Mouse (Mus musculus): Measurements from ENCODE around the gene Rsbn1l. TPM values are rescaled to one million over a fixed set of nuclear protein-coding genes. Genes with fewer than 3 reads are reported as not detected.

The Rsbn1l gene
- polyA plus RNA-seq, 1 experiment from 2014 or later = 5.1 TPM

GRCm38 (mm10) chr5:20973999-20974398 is 17.8 kb upstream of the Rsbn1l start:
- ATAC-seq = no peak
- 24% methylated on average over 6 of the region's 7 CpGs for WGBS

GRCm38 (mm10) chr5:20973069-20973468 is 16.9 kb upstream of the Rsbn1l start:
- no peaks in the 10 kb centered on the region for H3K9me3 ChIP-seq (ENCODE audit: control insufficient read depth, low read length)
- 67% methylated on average over 5 of the region's 5 CpGs for WGBS
- no peak overlapping the region for H3K27ac ChIP-seq (ENCODE audit: low read length)
- no peaks in the 10 kb centered on the region for H3K27me3 ChIP-seq (replicated peaks; ENCODE audit: control insufficient read depth, insufficient read depth, low read length)
- no peaks in the 10 kb centered on the region for H3K36me3 ChIP-seq (ENCODE audit: control insufficient read depth, insufficient read depth)
- H3K4me3 ChIP-seq (replicated peaks; ENCODE audit: low read length) = no peak overlapping the region
- ATAC-seq = no peak
- no peak overlapping the region for H3K4me2 ChIP-seq (ENCODE audit: low read length)
- H3K4me1 ChIP-seq (replicated peaks; ENCODE audit: control insufficient read depth, insufficient read depth, low read length) = no peaks in the 10 kb centered on the region
- no peak overlapping the region for H3K9ac ChIP-seq (replicated peaks; ENCODE audit: low read depth, low read length)

More at GRCm38 (mm10) chr5:20973999-20974398, 17.8 kb upstream of the Rsbn1l start:
- Histone ChIP-seq H3K4me3 (replicated peaks; ENCODE audit: low read length) (no peak overlapping the region), H3K27me3 (replicated peaks; ENCODE audit: control insufficient read depth, insufficient read depth, low read length) (no peaks in the 10 kb centered on the region), H3K9me3 (ENCODE audit: control insufficient read depth, low read length) (no peaks in the 10 kb centered on the region), H3K4me2 (ENCODE audit: low read length) (no peak overlapping the region), H3K36me3 (ENCODE audit: control insufficient read depth, insufficient read depth) (no peaks in the 10 kb centered on the region), H3K9ac (replicated peaks; ENCODE audit: low read depth, low read length) (no peak overlapping the region), H3K27ac (ENCODE audit: low read length) (no peak overlapping the region), H3K4me1 (replicated peaks; ENCODE audit: control insufficient read depth, insufficient read depth, low read length) (no peaks in the 10 kb centered on the region)

GRCm38 (mm10) chr5:20968963-20969362 is 12.8 kb upstream of the Rsbn1l start:
- H3K4me2 ChIP-seq (ENCODE audit: low read length) = no peak overlapping the region
- WGBS = 71% methylated on average over 9 of the region's 9 CpGs

DNA sequence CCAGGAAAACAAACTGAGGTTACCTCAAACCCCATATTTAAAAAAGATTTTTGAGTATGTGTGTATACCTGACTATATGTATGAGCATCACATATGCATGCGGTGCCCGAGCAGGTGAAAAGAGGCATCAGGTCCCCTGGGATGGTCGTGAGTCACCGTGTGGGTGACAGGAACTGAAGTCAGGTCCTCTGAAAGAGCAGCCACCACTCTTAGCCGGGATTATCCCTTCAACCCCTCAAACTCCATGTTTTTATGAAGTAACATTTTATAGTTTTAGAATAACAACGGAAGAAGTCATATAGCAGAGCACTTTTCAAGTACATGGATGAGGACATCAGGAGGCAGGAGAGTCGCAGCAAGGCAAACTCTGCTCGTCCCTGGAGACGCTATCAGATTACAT is 12.3 kb upstream of the Rsbn1l start:
- Histone ChIP-seq H3K4me2 (ENCODE audit: low read length) (no peak overlapping the region), H3K4me3 (replicated peaks; ENCODE audit: low read length) (no peak overlapping the region), H3K9ac (replicated peaks; ENCODE audit: low read depth, low read length) (no peak overlapping the region), H3K27me3 (replicated peaks; ENCODE audit: control insufficient read depth, insufficient read depth, low read length) (no peaks in the 10 kb centered on the region), H3K27ac (ENCODE audit: low read length) (no peak overlapping the region), H3K36me3 (ENCODE audit: control insufficient read depth, insufficient read depth) (no peaks in the 10 kb centered on the region), H3K4me1 (replicated peaks; ENCODE audit: control insufficient read depth, insufficient read depth, low read length) (0 out of 2 replicates have a peak, but pooled peaks cover 2% of the 10 kb centered on the region), H3K9me3 (ENCODE audit: control insufficient read depth, low read length) (no peaks in the 10 kb centered on the region)
- ATAC-seq = no peak
- WGBS = 74% methylated on average over 9 of the region's 9 CpGs

More at GRCm38 (mm10) chr5:20968963-20969362, 12.8 kb upstream of the Rsbn1l start:
- no peak overlapping the region for H3K4me3 ChIP-seq (replicated peaks; ENCODE audit: low read length)
- no peak overlapping the region for H3K27ac ChIP-seq (ENCODE audit: low read length)
- H3K9me3 ChIP-seq (ENCODE audit: control insufficient read depth, low read length) = no peaks in the 10 kb centered on the region
- H3K9ac ChIP-seq (replicated peaks; ENCODE audit: low read depth, low read length) = no peak overlapping the region
- no peaks in the 10 kb centered on the region for H3K36me3 ChIP-seq (ENCODE audit: control insufficient read depth, insufficient read depth)
- no peak for ATAC-seq
- H3K4me1 ChIP-seq (replicated peaks; ENCODE audit: control insufficient read depth, insufficient read depth, low read length) = 0 out of 2 replicates have a peak, but pooled peaks cover 2% of the 10 kb centered on the region
- no peaks in the 10 kb centered on the region for H3K27me3 ChIP-seq (replicated peaks; ENCODE audit: control insufficient read depth, insufficient read depth, low read length)

DNA sequence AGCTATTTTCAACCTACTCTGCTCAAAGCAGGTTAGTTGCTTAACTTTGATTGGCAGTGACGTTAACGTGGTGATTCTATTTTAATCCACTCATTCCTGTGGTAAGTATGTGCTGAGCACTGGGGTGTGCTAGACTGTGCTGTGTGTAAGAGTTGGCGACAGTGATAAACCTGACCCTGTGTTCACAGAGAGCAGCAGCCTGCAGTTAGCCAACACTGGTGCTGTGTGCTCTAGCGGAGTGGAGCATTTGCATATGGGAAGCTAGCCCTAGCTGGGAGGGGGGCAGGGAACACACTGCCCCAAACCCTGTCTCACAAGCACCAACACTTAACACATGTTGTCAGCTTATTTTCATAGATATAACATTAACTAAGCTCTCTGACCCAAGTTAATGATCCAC is 11.7 kb upstream of the Rsbn1l start:
- Histone ChIP-seq H3K27ac (ENCODE audit: low read length) (no peak overlapping the region), H3K27me3 (replicated peaks; ENCODE audit: control insufficient read depth, insufficient read depth, low read length) (no peaks in the 10 kb centered on the region), H3K36me3 (ENCODE audit: control insufficient read depth, insufficient read depth) (no peaks in the 10 kb centered on the region), H3K9ac (replicated peaks; ENCODE audit: low read depth, low read length) (no peak overlapping the region), H3K9me3 (ENCODE audit: control insufficient read depth, low read length) (no peaks in the 10 kb centered on the region), H3K4me3 (replicated peaks; ENCODE audit: low read length) (no peak overlapping the region), H3K4me2 (ENCODE audit: low read length) (no peak overlapping the region), H3K4me1 (replicated peaks; ENCODE audit: control insufficient read depth, insufficient read depth, low read length) (0 out of 2 replicates have a peak, but pooled peaks cover 2% of the 10 kb centered on the region)
- peak; percentile 70 for ATAC-seq
- 49% methylated on average over 4 of the region's 4 CpGs for WGBS

GRCm38 (mm10) chr5:20964446-20964845 is 8.2 kb upstream of the Rsbn1l start:
- H3K9me3 ChIP-seq (ENCODE audit: control insufficient read depth, low read length) = no peaks in the 10 kb centered on the region
- H3K4me3 ChIP-seq (replicated peaks; ENCODE audit: low read length) = no peak overlapping the region
- 0 out of 2 replicates have a peak, but pooled peaks cover 2% of the 10 kb centered on the region for H3K4me1 ChIP-seq (replicated peaks; ENCODE audit: control insufficient read depth, insufficient read depth, low read length)
- no peaks in the 10 kb centered on the region for H3K36me3 ChIP-seq (ENCODE audit: control insufficient read depth, insufficient read depth)
- 67% methylated on average over 6 of the region's 6 CpGs for WGBS
- no peaks in the 10 kb centered on the region for H3K27me3 ChIP-seq (replicated peaks; ENCODE audit: control insufficient read depth, insufficient read depth, low read length)
- H3K9ac ChIP-seq (replicated peaks; ENCODE audit: low read depth, low read length) = no peak overlapping the region
- no peak overlapping the region for H3K27ac ChIP-seq (ENCODE audit: low read length)
- no peak for ATAC-seq
- H3K4me2 ChIP-seq (ENCODE audit: low read length) = no peak overlapping the region

DNA sequence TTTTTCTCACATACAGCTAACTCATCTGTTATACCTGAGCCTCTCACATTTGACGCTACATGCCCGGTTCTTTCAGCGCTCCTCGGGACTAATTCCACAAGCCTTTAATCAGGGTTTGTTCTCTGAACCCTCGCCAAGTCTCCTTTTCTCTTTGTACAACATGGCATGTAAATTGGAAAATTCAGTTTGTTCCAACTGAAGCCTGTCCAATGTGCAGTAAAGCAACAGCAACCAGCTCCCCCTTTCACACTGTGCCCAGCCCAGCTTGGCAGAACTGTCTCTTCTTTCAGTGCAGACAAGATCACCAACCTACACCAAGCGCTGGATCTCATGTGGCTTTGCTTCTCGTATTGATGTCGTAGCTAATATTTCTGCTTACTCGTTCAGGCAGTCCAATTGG is 7.1 kb upstream of the Rsbn1l start:
- H3K27ac ChIP-seq (ENCODE audit: low read length) = no peak overlapping the region
- ATAC-seq = peak; percentile 91
- 39% methylated on average over 9 of the region's 9 CpGs for WGBS
- no peaks in the 10 kb centered on the region for H3K27me3 ChIP-seq (replicated peaks; ENCODE audit: control insufficient read depth, insufficient read depth, low read length)
- no peaks in the 10 kb centered on the region for H3K9me3 ChIP-seq (ENCODE audit: control insufficient read depth, low read length)
- H3K9ac ChIP-seq (replicated peaks; ENCODE audit: low read depth, low read length) = no peak overlapping the region
- no peak overlapping the region for H3K4me2 ChIP-seq (ENCODE audit: low read length)
- no peak overlapping the region for H3K4me3 ChIP-seq (replicated peaks; ENCODE audit: low read length)
- H3K36me3 ChIP-seq (ENCODE audit: control insufficient read depth, insufficient read depth) = no peaks in the 10 kb centered on the region
- H3K4me1 ChIP-seq (replicated peaks; ENCODE audit: control insufficient read depth, insufficient read depth, low read length) = 0 out of 2 replicates have a peak, but pooled peaks cover 2% of the 10 kb centered on the region

DNA sequence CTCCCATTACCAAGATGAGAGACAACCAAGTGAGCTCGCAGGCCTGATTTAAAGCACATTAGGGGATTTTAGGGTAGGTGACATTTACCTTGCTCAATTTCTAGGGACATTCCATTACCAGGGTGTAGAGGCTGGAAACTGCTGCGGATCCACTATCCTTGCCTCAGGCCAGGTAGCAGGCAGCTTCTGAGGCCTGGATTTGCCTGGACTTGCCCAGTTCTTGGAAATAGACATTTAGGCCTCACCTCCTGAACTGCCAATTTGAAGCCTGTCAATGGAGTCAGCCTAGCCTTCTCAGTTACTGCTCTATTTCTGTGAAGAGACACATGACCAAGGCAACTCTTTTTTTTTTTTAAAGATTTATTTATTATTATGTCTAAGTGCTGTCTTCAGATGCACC is 4.7 kb upstream of the Rsbn1l start:
- Histone ChIP-seq H3K27me3 (replicated peaks; ENCODE audit: control insufficient read depth, insufficient read depth, low read length) (no peaks in the 10 kb centered on the region), H3K9ac (replicated peaks; ENCODE audit: low read depth, low read length) (no peak overlapping the region), H3K4me2 (ENCODE audit: low read length) (no peak overlapping the region), H3K36me3 (ENCODE audit: control insufficient read depth, insufficient read depth) (no peaks in the 10 kb centered on the region), H3K4me3 (replicated peaks; ENCODE audit: low read length) (no peak overlapping the region), H3K4me1 (replicated peaks; ENCODE audit: control insufficient read depth, insufficient read depth, low read length) (no peaks in the 10 kb centered on the region), H3K27ac (ENCODE audit: low read length) (no peak overlapping the region), H3K9me3 (ENCODE audit: control insufficient read depth, low read length) (peaks cover 5% of the 10 kb centered on the region; the same call in 1 of the 2 replicates)
- no peak for ATAC-seq
- 93% methylated on average over 2 of the region's 2 CpGs for WGBS

DNA sequence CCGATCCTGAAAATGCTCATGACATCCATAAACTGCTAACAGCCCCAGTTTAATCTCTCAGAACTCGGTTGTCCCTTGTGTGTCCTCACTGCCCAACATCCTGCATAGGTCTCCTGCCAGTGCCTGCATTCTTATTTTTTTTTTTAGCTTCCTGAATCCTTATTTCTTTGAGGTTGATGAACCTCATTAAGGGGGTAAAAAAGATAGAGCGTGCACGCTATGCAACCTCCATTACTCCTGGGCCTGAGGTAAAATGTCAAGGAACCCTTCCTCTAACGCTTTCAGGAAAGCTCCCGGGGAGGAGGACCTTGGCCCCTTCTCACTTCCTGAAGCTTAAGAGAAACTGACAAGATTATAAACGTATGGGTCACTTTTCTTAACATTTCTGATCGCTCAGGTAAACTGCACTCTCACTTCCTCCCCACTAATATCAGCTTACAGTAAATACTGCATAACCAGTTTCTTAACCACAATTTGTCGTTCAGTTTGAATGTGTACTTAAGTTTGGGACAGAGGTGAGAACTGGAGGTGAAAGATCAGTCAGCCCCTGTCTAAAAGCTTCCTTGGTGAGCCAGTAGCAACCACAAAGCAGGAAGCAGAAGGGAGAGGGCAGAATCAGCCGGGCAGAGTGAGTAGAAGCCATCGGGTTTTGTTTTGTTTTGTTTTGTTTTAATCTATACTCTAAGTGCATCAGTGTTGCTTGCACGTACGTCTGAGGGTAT is 923 bp downstream of the Rsbn1l start:
- Histone ChIP-seq H3K9me3 (ENCODE audit: control insufficient read depth, low read length) (peaks cover 5% of the 10 kb centered on the region; the same call in 1 of the 2 replicates), H3K27ac (ENCODE audit: low read length) (no peak overlapping the region), H3K4me1 (replicated peaks; ENCODE audit: control insufficient read depth, insufficient read depth, low read length) (peaks cover 4% of the 10 kb centered on the region; the same call in 1 of the 2 replicates), H3K4me2 (ENCODE audit: low read length) (no peak overlapping the region), H3K4me3 (replicated peaks; ENCODE audit: low read length) (no peak overlapping the region), H3K36me3 (ENCODE audit: control insufficient read depth, insufficient read depth) (no peaks in the 10 kb centered on the region), H3K9ac (replicated peaks; ENCODE audit: low read depth, low read length) (no peak overlapping the region), H3K27me3 (replicated peaks; ENCODE audit: control insufficient read depth, insufficient read depth, low read length) (no peaks in the 10 kb centered on the region)
- no peak for ATAC-seq
- WGBS = 71% methylated on average over 13 of the region's 13 CpGs

All from forebrain, embryonic 16.5 days (tissue).